Mouse (Mus musculus): Measurements from ENCODE around the gene Nfe2l2.

DNA sequence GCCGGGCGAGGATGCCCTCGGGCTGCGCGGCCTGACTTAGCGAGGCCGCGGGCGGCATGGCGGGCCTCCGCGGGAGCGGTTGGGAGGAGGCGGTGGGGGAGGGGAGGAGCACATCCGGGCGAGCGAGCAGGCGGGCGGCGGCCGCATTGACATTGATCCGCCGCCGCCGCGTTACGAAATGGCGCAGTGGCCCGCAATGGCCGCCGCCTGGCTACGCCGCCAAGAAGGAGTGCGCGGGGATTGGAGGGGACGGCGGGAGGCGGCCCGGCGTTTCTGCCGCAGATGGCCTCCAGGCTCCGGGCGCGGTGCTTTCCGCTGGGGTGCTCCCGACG is 44.8 kb downstream of the Nfe2l2 start:
- TF ChIP-seq CTCF (IDR thresholded peaks at IDR 0.05; ENCODE audit: borderline replicate concordance, control insufficient read depth, extremely low read depth, insufficient read depth, low read length, poor library complexity): no peak; the same call in 1 of the 2 replicates
- no peak for TF ChIP-seq POLR2A (IDR thresholded peaks at IDR 0.05; ENCODE audit: control insufficient read depth, extremely low read depth, insufficient read depth, low read length, poor library complexity)

All from thymus, adult 2 months (tissue).